Mouse (Mus musculus): ENCODE data around the gene Olfr1019. TPM values are rescaled to one million over a fixed set of nuclear protein-coding genes. Genes with fewer than 3 reads are reported as not detected.

Olfr1019 gene
- not detected for total RNA-seq (2023)

GRCm38 (mm10) chr2:85845383-85845782, at the start of gene Olfr1019:
Olfr1019 (minus strand) TSS chr2:85845483.

GRCm38 (mm10) chr2:85885340-85885739, 40.1 kb upstream of the Olfr1019 start, which contains the start of gene Olfr1023:
Olfr1023 (plus strand) TSS chr2:85885640.

GRCm38 (mm10) chr2:85868294-85868693, 23.0 kb upstream of the Olfr1019 start, which contains the start of gene Olfr1022:
Olfr1022 (plus strand) TSS chr2:85868594.

DNA sequence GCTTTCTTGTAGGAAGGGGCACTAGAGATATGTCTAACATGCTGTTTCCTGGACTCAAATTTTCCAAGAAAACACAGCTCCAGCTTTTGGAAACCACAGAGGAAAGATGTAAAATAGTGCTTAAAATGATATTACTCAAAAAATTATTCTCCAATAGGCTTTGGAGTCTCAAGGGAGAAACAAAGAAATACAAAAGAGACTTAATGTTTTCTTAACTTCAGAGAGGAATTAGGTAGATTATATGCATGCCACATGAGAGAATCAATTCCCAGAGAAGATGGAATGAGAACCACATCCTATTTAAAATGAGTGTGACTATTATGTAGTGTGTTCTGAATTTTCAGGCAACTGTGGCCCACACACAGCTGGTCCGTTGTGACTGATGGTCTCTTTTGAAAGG, 1.4 kb upstream of the Olfr1019 start, which contains the start of gene Olfr1020:
Gene Olfr1020 (plus strand): TSS at position 301 of the 400 bp plus-strand sequence.

GRCm38 (mm10) chr2:85818179-85818578, 27.1 kb downstream of the Olfr1019 start, which contains the start of gene Olfr1018:
Olfr1018 (plus strand) TSS chr2:85818479.

DNA sequence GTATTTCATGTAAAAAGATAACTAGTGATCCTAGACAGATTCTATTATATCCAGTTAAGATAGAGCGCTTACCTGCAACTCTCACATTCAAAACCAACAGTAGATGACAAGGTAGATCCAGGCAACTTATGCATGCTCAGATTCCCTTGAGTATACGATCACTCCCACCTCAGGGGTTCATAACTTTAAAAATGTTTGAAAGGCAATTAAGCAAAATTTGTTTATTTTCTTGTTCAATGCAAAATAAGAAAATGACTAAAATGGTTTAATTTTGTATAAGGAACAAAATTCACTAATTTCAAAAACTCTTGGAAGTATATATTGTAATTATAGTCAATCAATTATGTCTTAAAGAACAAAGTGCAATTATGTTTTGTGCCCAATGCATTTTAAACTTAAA, 42.8 kb downstream of the Olfr1019 start, which contains the start of gene Olfr1016:
Gene Olfr1016 (minus strand): TSS at position 101 of the 400 bp plus-strand sequence.

Other genes with a start within 250 kb of the Olfr1019 start
- gene Olfr1000, start 233.6 kb downstream of the Olfr1019 start, total RNA-seq (2023), result not detected
- gene Olfr1002, start 194.8 kb downstream of the Olfr1019 start, total RNA-seq (2023), result not detected
- gene Olfr154, start 181.0 kb downstream of the Olfr1019 start, total RNA-seq (2023), result not detected
- gene Olfr1006, start 166.7 kb downstream of the Olfr1019 start, total RNA-seq (2023), result not detected
- gene Olfr1008, start 156.1 kb downstream of the Olfr1019 start, total RNA-seq (2023), result not detected
- gene Olfr1009, start 130.1 kb downstream of the Olfr1019 start, total RNA-seq (2023), result not detected
- gene Olfr1012, start 82.7 kb downstream of the Olfr1019 start, total RNA-seq (2023), result not detected
- not detected for gene Olfr1013, start 78.4 kb downstream of the Olfr1019 start, total RNA-seq (2023)
- not detected for gene Olfr1014, start 72.8 kb downstream of the Olfr1019 start, total RNA-seq (2023)
- not detected for gene Olfr1015, start 63.5 kb downstream of the Olfr1019 start, total RNA-seq (2023)
- not detected for gene Olfr1016, start 42.9 kb downstream of the Olfr1019 start, total RNA-seq (2023)
- not detected for gene Olfr1018, start 27.0 kb downstream of the Olfr1019 start, total RNA-seq (2023)
- not detected for gene Olfr1020, start 1.5 kb upstream of the Olfr1019 start, total RNA-seq (2023)
- gene Olfr1022, start 23.1 kb upstream of the Olfr1019 start, total RNA-seq (2023), result not detected
- gene Olfr1023, start 40.2 kb upstream of the Olfr1019 start, total RNA-seq (2023), result not detected
- gene Olfr1024, start 59.6 kb upstream of the Olfr1019 start, total RNA-seq (2023), result not detected
- not detected for gene Olfr1025-ps1, start 69.7 kb upstream of the Olfr1019 start, total RNA-seq (2023)
- gene Olfr1026, start 76.1 kb upstream of the Olfr1019 start, total RNA-seq (2023), result not detected
- not detected for gene Olfr1028, start 105.0 kb upstream of the Olfr1019 start, total RNA-seq (2023)
- gene Olfr1029, start 128.4 kb upstream of the Olfr1019 start, total RNA-seq (2023), result not detected
- not detected for gene Olfr1030, start 133.8 kb upstream of the Olfr1019 start, total RNA-seq (2023)
- not detected for gene Olfr1031, start 144.8 kb upstream of the Olfr1019 start, total RNA-seq (2023)
- not detected for gene Olfr1032, start 160.1 kb upstream of the Olfr1019 start, total RNA-seq (2023)
- not detected for gene Olfr1033, start 175.2 kb upstream of the Olfr1019 start, total RNA-seq (2023)
- not detected for gene Olfr1034, start 200.4 kb upstream of the Olfr1019 start, total RNA-seq (2023)
- not detected for gene Olfr1036, start 228.5 kb upstream of the Olfr1019 start, total RNA-seq (2023)
- not detected for gene Olfr1037, start 241.9 kb upstream of the Olfr1019 start, total RNA-seq (2023)

Data from monocyte, adult 59 days (primary cell).